Mouse (Mus musculus) monocyte, adult 5-6 weeks (primary cell): ENCODE results near the gene Clec14a. TPM values are rescaled to one million over a fixed set of nuclear protein-coding genes. Genes with fewer than 3 reads are reported as not detected.
"Not testable (repeated sequence)": the region's sequence is repeated elsewhere in the genome, so short reads cannot be mapped to it uniquely, and the experiment has no call there.

Experiments used
- ATAC-seq: fragments of 153-309, 156-312 bp; replicated peaks from 2 replicates; pipeline ENCODE4 v1.8.0; 2017; ENCODE audit warnings: mild to moderate bottlenecking; ENCODE audit not compliant: low TSS enrichment, insufficient number of reproducible peaks, severe bottlenecking, poor library complexity, low FRiP score
- total RNA-seq: library from RNA; stranded (forward); fragments of 200-1000, 200-491, 200-594 nt; gene quantifications from 3 replicates; pipeline ENCODE4 v1.2.3, GENCODE M21; 2017

The Clec14a gene
- total RNA-seq: not detected in 3 replicates

- ATAC-seq: no peak
Observed at GRCm38 (mm10) chr12:58268563-58269501, at the start of gene Clec14a. Gene Clec14a (minus strand): TSS chr12:58269290.

GRCm38 (mm10) chr12:58307835-58308234, 38.7 kb upstream of the Clec14a start:
- ATAC-seq: no peak

- ATAC-seq: not testable (repeated sequence)
Observed at GRCm38 (mm10) chr12:58306402-58306801, 37.3 kb upstream of the Clec14a start.

- ATAC-seq: no peak
Observed at GRCm38 (mm10) chr12:58305567-58305966, 36.5 kb upstream of the Clec14a start.

GRCm38 (mm10) chr12:58296980-58297379, 27.9 kb upstream of the Clec14a start:
- no peak for ATAC-seq

GRCm38 (mm10) chr12:58285912-58286311, 16.8 kb upstream of the Clec14a start:
- no peak for ATAC-seq

GRCm38 (mm10) chr12:58270520-58270919, 1.4 kb upstream of the Clec14a start:
- ATAC-seq: no peak

- no peak for ATAC-seq
Observed at GRCm38 (mm10) chr12:58269505-58269904, 415 bp upstream of the Clec14a start.

GRCm38 (mm10) chr12:58268186-58268562, 916 bp downstream of the Clec14a start:
- no peak for ATAC-seq

- ATAC-seq: no peak
Observed at GRCm38 (mm10) chr12:58267779-58268178, 1.3 kb downstream of the Clec14a start.

- no peak for ATAC-seq
Observed at GRCm38 (mm10) chr12:58251901-58252300, 17.2 kb downstream of the Clec14a start.

- ATAC-seq: no peak
Observed at GRCm38 (mm10) chr12:58232489-58232888, 36.6 kb downstream of the Clec14a start.

- ATAC-seq: no peak
Observed at GRCm38 (mm10) chr12:58225644-58226043, 43.4 kb downstream of the Clec14a start.

- no peak for ATAC-seq
Observed at GRCm38 (mm10) chr12:58219078-58219477, 50.0 kb downstream of the Clec14a start.

GRCm38 (mm10) chr12:58216218-58216617, 52.9 kb downstream of the Clec14a start:
- ATAC-seq: no peak

Other genes with a start within 250 kb of the Clec14a start
- gene Sstr1, start 57.5 kb downstream of the Clec14a start, total RNA-seq: not detected in 3 replicates